Mouse (Mus musculus): Measurements from ENCODE around the gene Wipf2. TPM values are rescaled to one million over a fixed set of nuclear protein-coding genes. Genes with fewer than 3 reads are reported as not detected.

Wipf2 gene
- total RNA-seq, 2 experiments from 2014 or later, result 4.9 to 25.9 TPM

Other genes starting within 250 kb of the Wipf2 start
- gene Gm12355, start 238.0 kb upstream of the Wipf2 start, total RNA-seq (2015), result 5.5 and 7.0 TPM in 2 replicates
- gene Gm12355, start 238.0 kb upstream of the Wipf2 start, total RNA-seq (2017), result 1.8 and 3.3 TPM in 2 replicates
- not detected in 2 replicates for gene Gsdma3, start 237.3 kb upstream of the Wipf2 start, total RNA-seq (2015)
- not detected in 2 replicates for gene Gsdma3, start 237.3 kb upstream of the Wipf2 start, total RNA-seq (2017)
- not detected in 2 replicates for gene Gsdma2, start 216.9 kb upstream of the Wipf2 start, total RNA-seq (2015)
- gene Gsdma2, start 216.9 kb upstream of the Wipf2 start, total RNA-seq (2017), result not detected in 2 replicates
- 0.25 TPM in 1 of 2 replicates, not detected in the other for gene Gsdma, start 199.3 kb upstream of the Wipf2 start, total RNA-seq (2015)
- gene Gsdma, start 199.3 kb upstream of the Wipf2 start, total RNA-seq (2017), result not detected in 2 replicates
- 21.7 and 22.6 TPM in 2 replicates for gene Psmd3, start 181.1 kb upstream of the Wipf2 start, total RNA-seq (2015)
- gene Psmd3, start 181.1 kb upstream of the Wipf2 start, total RNA-seq (2017), result 34.6 and 43.1 TPM in 2 replicates
- not detected in 2 replicates for gene Csf3, start 162.4 kb upstream of the Wipf2 start, total RNA-seq (2015)
- not detected in 2 replicates for gene Csf3, start 162.4 kb upstream of the Wipf2 start, total RNA-seq (2017)
- gene Med24, start 134.2 kb upstream of the Wipf2 start, total RNA-seq (2015), result 17.9 and 21.5 TPM in 2 replicates
- gene Med24, start 134.2 kb upstream of the Wipf2 start, total RNA-seq (2017), result 22.6 and 31.3 TPM in 2 replicates
- 10.0 and 11.6 TPM in 2 replicates for gene Thra, start 123.0 kb upstream of the Wipf2 start, total RNA-seq (2015)
- 8.0 and 9.0 TPM in 2 replicates for gene Thra, start 123.0 kb upstream of the Wipf2 start, total RNA-seq (2017)
- 0.11 and 0.25 TPM in 2 replicates for gene Nr1d1, start 88.3 kb upstream of the Wipf2 start, total RNA-seq (2015)
- gene Nr1d1, start 88.3 kb upstream of the Wipf2 start, total RNA-seq (2017), result 0.12 and 0.37 TPM in 2 replicates
- gene Msl1, start 68.1 kb upstream of the Wipf2 start, total RNA-seq (2015), result 73.7 and 74.9 TPM in 2 replicates
- gene Msl1, start 68.1 kb upstream of the Wipf2 start, total RNA-seq (2017), result 111 and 119 TPM in 2 replicates
- gene Casc3, start 58.7 kb upstream of the Wipf2 start, total RNA-seq (2015), result 35.6 and 39.9 TPM in 2 replicates
- gene Casc3, start 58.7 kb upstream of the Wipf2 start, total RNA-seq (2017), result 32.1 and 33.2 TPM in 2 replicates
- 0.25 and 0.49 TPM in 2 replicates for gene Rapgefl1, start 26.9 kb upstream of the Wipf2 start, total RNA-seq (2015)
- 0.51 TPM in 1 of 2 replicates, not detected in the other for gene Rapgefl1, start 26.9 kb upstream of the Wipf2 start, total RNA-seq (2017)
- gene Cdc6, start 44.2 kb downstream of the Wipf2 start, total RNA-seq (2015), result 26.4 and 31.3 TPM in 2 replicates
- 26.5 and 27.5 TPM in 2 replicates for gene Cdc6, start 44.2 kb downstream of the Wipf2 start, total RNA-seq (2017)
- 124 and 125 TPM in 2 replicates for gene Rara, start 64.2 kb downstream of the Wipf2 start, total RNA-seq (2015)
- 38.8 and 43.3 TPM in 2 replicates for gene Rara, start 64.2 kb downstream of the Wipf2 start, total RNA-seq (2017)
- gene Gjd3, start 119.4 kb downstream of the Wipf2 start, total RNA-seq (2015), result not detected in 2 replicates
- not detected in 2 replicates for gene Gjd3, start 119.4 kb downstream of the Wipf2 start, total RNA-seq (2017)
- 299 and 310 TPM in 2 replicates for gene Top2a, start 160.6 kb downstream of the Wipf2 start, total RNA-seq (2015)
- gene Top2a, start 160.6 kb downstream of the Wipf2 start, total RNA-seq (2017), result 694 and 703 TPM in 2 replicates
- gene Igfbp4, start 177.6 kb downstream of the Wipf2 start, total RNA-seq (2015), result 16.0 and 17.3 TPM in 2 replicates
- 31.3 and 33.3 TPM in 2 replicates for gene Igfbp4, start 177.6 kb downstream of the Wipf2 start, total RNA-seq (2017)
- gene Tns4, start 225.7 kb downstream of the Wipf2 start, total RNA-seq (2015), result 7.4 and 8.6 TPM in 2 replicates
- gene Tns4, start 225.7 kb downstream of the Wipf2 start, total RNA-seq (2017), result 4.1 and 4.6 TPM in 2 replicates

Data from megakaryocyte, adult 5-6 weeks (primary cell).